Mouse (Mus musculus) intestine, postnatal 0 days (tissue): ENCODE results near the gene Nos1ap. TPM values are rescaled to one million over a fixed set of nuclear protein-coding genes. Genes with fewer than 3 reads are reported as not detected.

Experiments
- ATAC-seq: fragments of 200-750 bp; cut with Nextera tagmentation; 2 replicates; pipeline ENCODE4 v1.8.0; 2017; ENCODE audit warnings: mild to moderate bottlenecking, moderate TSS enrichment, moderate library complexity
- H3K27ac ChIP-seq: fragments of 300-500 bp; sonication (generic); 2 replicates; pipeline ENCODE4 v1.5.1; 2014; ENCODE audit warnings: mild to moderate bottlenecking, low read depth, low read length, moderate library complexity
- H3K27me3 ChIP-seq: fragments of 300-500 bp; sonication (generic); replicated peaks from 2 replicates; pipeline ENCODE4 v1.6.1; 2014; ENCODE audit warnings: low read length, mixed read lengths; ENCODE audit not compliant: control insufficient read depth, insufficient read depth
- H3K36me3 ChIP-seq: fragments of 300-500 bp; sonication (generic); 2 replicates; pipeline ENCODE4 v1.6.1; 2014; ENCODE audit warnings: mild to moderate bottlenecking, moderate library complexity; ENCODE audit not compliant: control insufficient read depth, insufficient read depth
- H3K4me1 ChIP-seq: fragments of 300-500 bp; sonication (generic); replicated peaks from 2 replicates; pipeline ENCODE4 v1.6.1; 2014; ENCODE audit warnings: antibody characterized with exemption, low read length, mixed read lengths; ENCODE audit not compliant: control insufficient read depth, insufficient read depth
- H3K4me2 ChIP-seq: fragments of 300-500 bp; sonication (generic); replicated peaks from 2 replicates; pipeline ENCODE4 v1.6.1; 2014; ENCODE audit warnings: low read depth, mild to moderate bottlenecking, moderate library complexity
- H3K4me3 ChIP-seq: fragments of 300-500 bp; sonication (generic); 2 replicates; pipeline ENCODE4 v1.5.1; 2014; ENCODE audit warnings: low read depth, low read length
- H3K9ac ChIP-seq: fragments of 300-500 bp; sonication (generic); 2 replicates; pipeline ENCODE4 v1.6.1; 2014; ENCODE audit warnings: mild to moderate bottlenecking, low read depth, low read length
- H3K9me3 ChIP-seq: fragments of 300-500 bp; sonication (generic); 2 replicates; pipeline ENCODE4 v1.6.1; 2016; ENCODE audit warnings: mixed run types; ENCODE audit not compliant: control insufficient read depth
- CTCF ChIP-seq: sonication (generic); IDR thresholded peaks from 2 replicates; pipeline ENCODE4 v1.5.1; 2016; ENCODE audit warnings: low read depth, mild to moderate bottlenecking, control low read depth, antibody characterized with exemption, moderate library complexity
- WGBS: fragments of 180-500 bp; shearing (Covaris S2); extraction: QIAGEN DNeasy Blood & Tissue Kit; methylation state at CpG from one replicate; pipeline ENCODE4 v1.1.7; 2014; 5-methylcytosine and 5-hydroxymethylcytosine counted together
- polyA plus RNA-seq: library from polyadenylated mRNA; unstranded; fragments of >200 nt; fragmentation: Nextera tagmentation; extraction: Ambion mirVana; gene quantifications from 2 replicates; pipeline ENCODE4 v1.2.1, GENCODE M21; 2015

Gene Nos1ap
- polyA plus RNA-seq, 1 experiment from 2014 or later: 3.8 TPM

GRCm38 (mm10) chr1:170545286-170545685 lies 44.4 kb downstream of the Nos1ap start:
- Histone ChIP-seq H3K9ac (no peak overlapping the region), H3K27ac (no peak overlapping the region), H3K9me3 (peaks cover 7% of the 10 kb centered on the region; the same call in 1 of the 2 replicates), H3K4me3 (no peak overlapping the region), H3K27me3 (no peaks in the 10 kb centered on the region), H3K36me3 (no peaks in the 10 kb centered on the region), H3K4me1 (no peaks in the 10 kb centered on the region), H3K4me2 (no peak overlapping the region)
- 88% methylated on average over 6 of the region's 6 CpGs for WGBS
- TF ChIP-seq CTCF: no peak
- no peak for ATAC-seq

- Histone ChIP-seq H3K4me2 (no peak overlapping the region), H3K9me3 (peaks cover 7% of the 10 kb centered on the region; the same call in 1 of the 2 replicates), H3K27me3 (no peaks in the 10 kb centered on the region), H3K36me3 (no peaks in the 10 kb centered on the region), H3K4me3 (no peak overlapping the region), H3K9ac (no peak overlapping the region), H3K4me1 (no peaks in the 10 kb centered on the region), H3K27ac (no peak overlapping the region)
- TF ChIP-seq CTCF: no peak
- WGBS: 84% methylated on average over 3 of the region's 3 CpGs
- no peak for ATAC-seq
Observed at GRCm38 (mm10) chr1:170539507-170539906, 50.2 kb downstream of the Nos1ap start.

- no peak overlapping the region for H3K4me2 ChIP-seq
- H3K9me3 ChIP-seq: peaks cover 7% of the 10 kb centered on the region; the same call in 1 of the 2 replicates
- H3K4me1 ChIP-seq: no peaks in the 10 kb centered on the region
- 62% methylated on average over 9 of the region's 9 CpGs for WGBS
- no peaks in the 10 kb centered on the region for H3K36me3 ChIP-seq
- H3K4me3 ChIP-seq: no peak overlapping the region
- H3K9ac ChIP-seq: no peak overlapping the region
- no peak for TF ChIP-seq CTCF
- H3K27ac ChIP-seq: no peak overlapping the region
- H3K27me3 ChIP-seq: no peaks in the 10 kb centered on the region
- ATAC-seq: 0 out of 2 replicates have a peak, but pooled peaks have one; percentile 33
Observed at GRCm38 (mm10) chr1:170538481-170539061, 51.1 kb downstream of the Nos1ap start.

GRCm38 (mm10) chr1:170536344-170536743 lies 53.3 kb downstream of the Nos1ap start:
- Histone ChIP-seq H3K27me3 (no peaks in the 10 kb centered on the region), H3K27ac (no peak overlapping the region), H3K4me2 (no peak overlapping the region), H3K4me1 (no peaks in the 10 kb centered on the region), H3K4me3 (no peak overlapping the region), H3K36me3 (no peaks in the 10 kb centered on the region), H3K9me3 (peaks cover 4% of the 10 kb centered on the region; the same call in 1 of the 2 replicates), H3K9ac (no peak overlapping the region)
- WGBS: 92% methylated on average over 3 of the region's 3 CpGs
- TF ChIP-seq CTCF: no peak
- ATAC-seq: no peak

GRCm38 (mm10) chr1:170535221-170535620 lies 54.4 kb downstream of the Nos1ap start:
- WGBS: 80% methylated on average over 2 of the region's 2 CpGs
- H3K9ac ChIP-seq: no peak overlapping the region
- H3K4me1 ChIP-seq: no peaks in the 10 kb centered on the region
- no peaks in the 10 kb centered on the region for H3K27me3 ChIP-seq
- no peak overlapping the region for H3K4me2 ChIP-seq
- ATAC-seq: peak; percentile 36; the same call in 1 of the 2 replicates
- H3K4me3 ChIP-seq: no peak overlapping the region
- no peaks in the 10 kb centered on the region for H3K36me3 ChIP-seq
- H3K27ac ChIP-seq: no peak overlapping the region
- no peaks in the 10 kb centered on the region for H3K9me3 ChIP-seq
- no peak for TF ChIP-seq CTCF

GRCm38 (mm10) chr1:170531286-170531685 lies 58.4 kb downstream of the Nos1ap start:
- Histone ChIP-seq H3K9ac (no peak overlapping the region), H3K4me1 (no peaks in the 10 kb centered on the region), H3K27me3 (no peaks in the 10 kb centered on the region), H3K9me3 (no peaks in the 10 kb centered on the region), H3K4me3 (no peak overlapping the region), H3K27ac (no peak overlapping the region), H3K4me2 (no peak overlapping the region), H3K36me3 (no peaks in the 10 kb centered on the region)
- 94% methylated on average over 2 of the region's 2 CpGs for WGBS
- no peak for TF ChIP-seq CTCF
- ATAC-seq: no peak
